Mouse (Mus musculus): ENCODE results near the gene Spag9. TPM values are rescaled to one million over a fixed set of nuclear protein-coding genes. Genes with fewer than 3 reads are reported as not detected.

The Spag9 gene
- total RNA-seq (2014; fragmentation: Nextera tagmentation), result 25.3 and 42.8 TPM in 2 replicates
- 51.1 and 59.8 TPM in 2 replicates for total RNA-seq (2017)

- peak; percentile 62 for ATAC-seq (replicated peaks; ENCODE audit: poor library complexity, severe bottlenecking)
Observed at GRCm38 (mm10) chr11:93995720-93996305, at the start of gene Spag9. Spag9 (plus strand) TSS chr11:93996091.

GRCm38 (mm10) chr11:93948887-93949567 is 46.9 kb upstream of the Spag9 start:
- no peak for ATAC-seq (replicated peaks; ENCODE audit: poor library complexity, severe bottlenecking)

- ATAC-seq (replicated peaks; ENCODE audit: poor library complexity, severe bottlenecking), result no peak
Observed at GRCm38 (mm10) chr11:93950045-93950444, 45.8 kb upstream of the Spag9 start.

GRCm38 (mm10) chr11:93952376-93952775 is 43.5 kb upstream of the Spag9 start:
- no peak for ATAC-seq (replicated peaks; ENCODE audit: poor library complexity, severe bottlenecking)

DNA sequence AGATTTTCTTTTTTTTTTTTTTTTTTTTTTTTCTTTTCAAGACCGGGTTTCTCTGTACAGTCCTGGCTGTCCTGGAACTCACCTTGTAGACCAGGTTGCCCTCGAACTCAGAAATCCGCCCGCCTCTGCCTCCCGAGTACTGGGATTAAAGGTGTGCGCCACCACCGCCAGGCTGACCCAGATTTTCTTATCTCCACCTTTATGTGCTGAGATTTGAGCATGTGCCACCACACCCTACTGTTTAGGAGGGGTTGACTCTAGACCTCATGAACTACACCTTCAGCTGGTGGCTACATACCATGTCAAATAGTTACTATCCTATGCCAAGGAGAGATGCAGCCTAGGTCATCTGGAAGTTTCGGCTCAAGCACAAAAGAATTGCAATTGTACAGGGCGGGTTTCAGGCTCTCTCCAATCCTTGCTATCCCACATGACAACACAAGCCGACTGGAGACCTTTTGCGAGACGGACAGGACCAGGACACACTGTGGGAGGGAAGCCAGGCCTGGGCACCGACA is 41.1 kb upstream of the Spag9 start:
- no peak; the same call in 1 of the 2 replicates for ATAC-seq (replicated peaks; ENCODE audit: poor library complexity, severe bottlenecking)

DNA sequence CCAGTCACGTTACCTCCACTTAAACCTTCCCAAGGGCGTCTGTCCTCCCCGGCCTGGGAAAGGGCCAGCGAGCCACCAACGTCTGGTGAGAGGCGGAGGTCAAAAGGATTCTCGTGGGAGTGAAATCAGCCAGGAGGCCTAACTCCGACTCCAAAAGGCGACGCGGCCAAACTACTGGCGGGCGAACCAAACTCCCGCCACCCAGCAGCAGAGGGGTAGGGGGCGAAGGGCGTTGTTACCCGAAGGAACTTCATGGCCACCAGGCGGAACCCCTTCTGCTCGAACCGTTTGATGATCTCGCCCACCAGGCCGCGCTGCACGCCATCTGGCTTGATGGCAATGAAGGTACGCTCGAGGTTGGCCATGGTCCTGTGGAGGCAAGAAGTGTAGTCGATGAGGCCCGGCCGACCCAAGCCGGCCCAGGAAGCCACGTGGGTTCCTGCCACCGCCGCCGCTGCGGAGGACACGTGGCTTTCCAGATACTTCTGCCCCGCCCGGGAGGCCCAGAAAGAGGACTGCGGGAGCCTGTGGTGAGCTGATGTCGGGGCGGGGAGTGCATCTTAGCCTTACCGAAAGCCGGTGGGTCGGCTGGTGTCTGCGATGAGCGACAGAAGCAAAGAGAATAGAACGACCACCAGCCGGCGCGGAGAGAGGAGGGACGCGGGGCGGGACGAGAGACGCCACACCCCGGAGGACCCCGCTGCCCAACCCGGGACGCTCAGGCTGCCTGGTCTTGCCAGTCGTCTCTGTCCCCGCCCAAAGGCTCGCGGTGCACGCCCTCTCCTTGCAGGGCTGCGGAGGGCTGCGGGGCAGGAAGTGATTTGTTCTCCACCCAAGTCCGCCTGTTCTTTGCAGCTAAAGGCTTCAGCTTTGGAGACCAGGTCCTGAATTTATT is 40.4 kb upstream of the Spag9 start:
- ATAC-seq (replicated peaks; ENCODE audit: poor library complexity, severe bottlenecking), result peak; percentile 94

GRCm38 (mm10) chr11:93956159-93956558 is 39.7 kb upstream of the Spag9 start, which contains the start of gene Nme2:
Nme2 (minus strand) TSS chr11:93956259.
- ATAC-seq (replicated peaks; ENCODE audit: poor library complexity, severe bottlenecking), result peak; percentile 49

DNA sequence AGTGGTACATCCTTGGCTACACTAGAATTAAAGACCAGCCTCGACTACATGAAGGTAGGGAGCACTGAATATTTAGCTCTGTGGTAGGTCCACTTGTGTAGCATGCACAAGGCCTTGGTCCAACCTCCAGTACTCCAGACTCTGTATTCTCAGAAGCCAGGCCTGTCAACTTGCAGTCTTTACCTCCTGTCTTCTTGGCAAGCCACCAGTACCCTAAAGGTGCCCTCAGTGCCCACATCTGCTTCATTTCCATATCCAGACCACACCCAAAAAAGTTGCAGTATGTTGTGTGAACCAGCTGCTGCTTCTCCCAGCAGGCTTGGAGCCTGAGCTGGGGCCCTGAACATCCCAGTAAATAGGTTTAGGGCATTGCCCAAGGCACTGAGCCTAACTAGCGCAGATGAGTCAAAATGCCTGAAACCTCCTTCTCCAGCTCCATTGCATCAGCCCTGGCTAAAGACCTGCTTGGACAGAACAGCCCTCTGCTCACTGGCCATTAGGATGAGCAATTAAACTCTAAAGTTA is 38.8 kb upstream of the Spag9 start:
- no peak for ATAC-seq (replicated peaks; ENCODE audit: poor library complexity, severe bottlenecking)

DNA sequence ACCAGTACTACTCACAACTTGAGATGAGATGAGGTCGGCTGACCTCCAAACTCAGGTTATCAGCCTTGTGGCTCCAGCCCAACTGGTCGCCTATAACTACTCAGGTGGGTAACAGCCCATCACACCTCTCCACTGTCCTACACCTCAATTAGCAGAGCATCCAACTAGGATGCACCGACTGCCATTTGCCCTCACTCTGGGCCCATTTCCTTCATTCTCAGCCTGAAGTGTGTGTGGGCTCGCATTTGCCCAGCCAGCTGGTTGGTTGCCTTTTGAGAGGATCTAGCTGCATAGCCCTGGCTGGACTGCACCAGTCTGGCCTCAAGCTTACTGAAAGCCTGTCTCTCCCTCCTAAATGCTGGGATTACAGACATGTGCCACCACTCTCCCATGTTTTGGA is 38.1 kb upstream of the Spag9 start:
- no peak for ATAC-seq (replicated peaks; ENCODE audit: poor library complexity, severe bottlenecking)

DNA sequence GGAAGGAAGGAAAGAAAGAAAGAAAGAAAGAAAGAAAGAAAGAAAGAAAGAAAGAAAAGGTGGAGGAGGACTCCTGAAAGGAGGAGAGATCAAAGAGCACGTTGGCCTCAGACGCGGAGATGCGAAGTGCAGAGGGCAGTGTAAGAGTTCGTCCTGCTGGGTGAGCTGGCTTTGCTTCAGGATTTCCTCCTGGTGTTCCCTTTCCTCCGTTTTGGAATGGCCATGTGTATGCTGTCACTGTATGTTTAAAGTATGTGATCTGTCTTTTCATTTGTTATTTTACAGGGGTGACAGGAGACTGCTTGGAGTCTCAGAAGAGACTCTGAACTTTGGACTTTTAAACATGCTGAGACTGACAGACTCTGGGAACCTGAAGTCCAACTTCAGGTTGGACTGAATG is 34.4 kb upstream of the Spag9 start:
- no peak for ATAC-seq (replicated peaks; ENCODE audit: poor library complexity, severe bottlenecking)

- peak; percentile 52 for ATAC-seq (replicated peaks; ENCODE audit: poor library complexity, severe bottlenecking)
Observed at GRCm38 (mm10) chr11:93963013-93963412, 32.9 kb upstream of the Spag9 start.

GRCm38 (mm10) chr11:93965391-93965790 is 30.5 kb upstream of the Spag9 start:
- ATAC-seq (replicated peaks; ENCODE audit: poor library complexity, severe bottlenecking), result no peak

DNA sequence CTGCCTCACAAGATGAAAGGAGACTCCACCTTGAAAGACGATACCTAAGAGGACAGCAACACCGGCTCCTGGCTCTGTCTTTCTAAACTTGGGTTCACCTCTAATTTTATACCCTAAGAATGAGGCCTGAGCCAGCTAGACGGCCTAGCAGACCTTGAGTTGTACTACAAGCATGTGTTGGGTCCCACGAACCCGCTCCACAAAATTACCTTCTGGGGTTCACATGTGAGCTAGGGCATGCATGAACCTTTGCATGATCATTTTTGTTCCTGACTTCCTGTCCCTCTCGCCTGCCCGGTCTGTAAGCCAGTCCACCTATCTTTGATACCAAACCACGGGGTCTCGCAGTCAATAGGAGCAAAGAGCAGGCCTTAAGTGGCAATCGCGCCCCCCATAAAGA is 28.5 kb upstream of the Spag9 start:
- no peak for ATAC-seq (replicated peaks; ENCODE audit: poor library complexity, severe bottlenecking)

DNA sequence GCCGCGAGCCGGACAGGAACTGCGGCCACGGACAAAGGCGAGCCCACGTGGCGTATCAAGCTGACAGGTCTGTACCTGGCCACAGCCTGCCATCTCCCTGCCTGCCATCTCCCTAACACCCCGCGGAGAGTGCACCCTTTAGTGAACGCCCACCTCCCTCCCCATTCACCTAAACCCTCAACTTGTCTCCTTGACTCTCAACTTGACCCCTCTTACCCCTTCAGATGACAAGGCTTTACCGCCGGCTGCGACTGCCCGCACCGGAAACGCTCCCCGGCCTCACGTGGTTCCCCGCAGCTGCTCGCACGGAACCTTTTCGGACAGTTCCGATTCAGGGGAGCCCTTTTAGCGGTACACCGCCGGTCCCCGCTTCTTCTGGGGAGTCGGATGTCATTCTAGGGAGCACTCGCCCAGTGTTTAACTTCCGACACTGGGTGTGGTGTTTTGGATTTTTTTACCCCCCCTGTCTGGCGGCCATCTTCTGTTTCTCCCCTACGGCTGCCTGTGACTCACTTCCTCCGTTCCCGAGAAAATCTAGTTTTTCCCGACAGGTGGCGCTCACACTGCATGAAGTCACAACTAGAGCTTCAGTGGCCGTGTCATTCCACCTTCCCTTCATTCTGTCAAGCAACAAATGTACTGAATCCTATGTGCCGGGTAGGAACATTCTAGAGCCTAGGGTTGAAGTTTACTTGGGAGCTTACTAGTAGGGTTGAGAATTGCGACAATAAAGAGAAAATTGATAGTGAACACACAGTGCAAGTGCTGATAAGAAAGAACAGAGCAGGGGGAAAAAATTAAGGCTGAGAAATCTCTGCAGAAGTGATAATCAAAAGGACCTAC is 27.7 kb upstream of the Spag9 start, which contains the start of the genes Gm20390 and Nme1:
TSS of gene Gm20390 (minus strand) at position 289 of the 843 bp plus-strand sequence.
TSS of gene Nme1 (minus strand) at position 517 of the 843 bp plus-strand sequence.
- peak; percentile 96 for ATAC-seq (replicated peaks; ENCODE audit: poor library complexity, severe bottlenecking)

- ATAC-seq (replicated peaks; ENCODE audit: poor library complexity, severe bottlenecking), result no peak
Observed at GRCm38 (mm10) chr11:93968848-93969128, 27.1 kb upstream of the Spag9 start.

DNA sequence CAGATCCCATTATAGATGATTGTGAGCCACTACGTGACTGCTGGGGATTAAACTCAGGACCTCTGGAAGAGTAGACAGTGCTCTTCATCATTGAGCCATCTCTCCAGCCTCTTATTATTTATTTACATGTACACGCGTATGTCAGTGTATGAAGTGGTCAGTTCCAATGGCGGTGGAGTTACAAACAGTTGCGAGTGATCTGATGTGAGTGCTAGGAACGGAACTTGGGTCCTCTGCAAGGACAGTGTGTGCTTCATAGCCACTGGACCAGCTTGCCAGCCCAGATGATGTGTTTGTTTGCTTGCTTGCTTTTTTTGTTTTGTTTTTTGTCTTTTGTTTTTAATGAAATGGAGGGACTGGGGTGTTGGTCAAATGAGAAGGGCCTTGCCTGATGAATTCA is 26.7 kb upstream of the Spag9 start:
- ATAC-seq (replicated peaks; ENCODE audit: poor library complexity, severe bottlenecking), result no peak

DNA sequence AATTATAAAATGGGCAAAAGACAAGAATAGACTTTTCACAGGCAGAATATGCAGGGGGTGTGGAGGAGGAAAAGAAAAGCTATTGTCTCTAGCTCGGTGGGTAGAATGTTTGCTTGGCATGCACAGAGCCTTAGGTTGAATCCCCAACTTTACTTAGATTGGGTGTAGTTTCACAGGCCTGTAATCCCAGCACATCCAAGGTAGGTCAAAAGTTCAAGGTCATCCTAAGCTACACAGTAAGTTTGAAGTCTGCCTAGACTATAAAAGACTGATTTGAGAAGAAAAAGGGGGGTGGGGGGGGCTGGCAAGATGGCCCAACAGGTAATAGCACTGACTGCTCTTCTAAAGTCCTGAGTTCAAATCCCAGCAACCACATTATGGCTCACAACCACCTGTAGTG is 26.1 kb upstream of the Spag9 start:
- ATAC-seq (replicated peaks; ENCODE audit: poor library complexity, severe bottlenecking), result no peak

- ATAC-seq (replicated peaks; ENCODE audit: poor library complexity, severe bottlenecking), result no peak
Observed at GRCm38 (mm10) chr11:93972951-93973350, 22.9 kb upstream of the Spag9 start.

- ATAC-seq (replicated peaks; ENCODE audit: poor library complexity, severe bottlenecking), result peak; percentile 44; the same call in 1 of the 2 replicates
Observed at GRCm38 (mm10) chr11:93979502-93980049, 16.3 kb upstream of the Spag9 start.
